Mouse (Mus musculus): ENCODE measurements around the gene Zc3h7b.

The Zc3h7b gene

DNA sequence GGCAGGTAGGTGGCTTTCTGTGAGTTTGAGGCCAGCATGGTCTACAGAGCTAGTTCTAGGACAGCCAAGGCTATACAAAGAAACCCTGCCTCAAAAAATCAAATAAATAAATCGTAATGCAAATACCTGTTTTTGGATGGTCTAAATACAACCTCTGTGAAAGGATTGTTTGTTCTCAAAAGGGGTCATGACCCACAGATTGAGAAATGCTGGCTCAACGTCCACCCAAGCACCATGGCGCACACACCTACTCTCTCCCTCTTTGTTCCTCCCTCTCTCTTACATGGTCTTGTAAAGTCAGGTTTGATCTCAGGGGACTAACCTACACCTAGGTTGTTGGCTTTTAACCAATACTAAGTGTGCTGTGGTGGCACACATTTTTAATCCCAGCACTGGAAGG is 77.8 kb downstream of the Zc3h7b start:
- no peak for DNase-seq

DNA sequence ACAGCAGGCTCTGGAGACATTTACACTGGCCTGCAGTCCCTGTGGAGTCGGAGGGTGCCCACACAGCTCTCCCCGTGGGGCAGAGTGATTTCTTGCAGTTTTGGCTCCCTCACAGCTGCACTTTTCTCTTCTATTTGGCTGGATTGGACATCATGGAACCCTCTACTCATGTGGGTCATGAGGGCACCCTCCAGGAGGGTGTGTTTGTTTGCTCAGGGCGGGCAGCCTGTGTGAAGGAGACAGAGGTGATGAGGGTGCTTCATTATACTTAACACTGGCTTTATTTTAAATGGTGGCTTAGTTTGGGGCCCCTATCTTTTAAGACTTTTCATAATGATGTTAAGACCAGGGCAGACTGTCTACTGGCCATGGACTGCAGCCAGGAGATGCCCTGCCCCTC is 80.0 kb downstream of the Zc3h7b start:
- DNase-seq = no peak

DNA sequence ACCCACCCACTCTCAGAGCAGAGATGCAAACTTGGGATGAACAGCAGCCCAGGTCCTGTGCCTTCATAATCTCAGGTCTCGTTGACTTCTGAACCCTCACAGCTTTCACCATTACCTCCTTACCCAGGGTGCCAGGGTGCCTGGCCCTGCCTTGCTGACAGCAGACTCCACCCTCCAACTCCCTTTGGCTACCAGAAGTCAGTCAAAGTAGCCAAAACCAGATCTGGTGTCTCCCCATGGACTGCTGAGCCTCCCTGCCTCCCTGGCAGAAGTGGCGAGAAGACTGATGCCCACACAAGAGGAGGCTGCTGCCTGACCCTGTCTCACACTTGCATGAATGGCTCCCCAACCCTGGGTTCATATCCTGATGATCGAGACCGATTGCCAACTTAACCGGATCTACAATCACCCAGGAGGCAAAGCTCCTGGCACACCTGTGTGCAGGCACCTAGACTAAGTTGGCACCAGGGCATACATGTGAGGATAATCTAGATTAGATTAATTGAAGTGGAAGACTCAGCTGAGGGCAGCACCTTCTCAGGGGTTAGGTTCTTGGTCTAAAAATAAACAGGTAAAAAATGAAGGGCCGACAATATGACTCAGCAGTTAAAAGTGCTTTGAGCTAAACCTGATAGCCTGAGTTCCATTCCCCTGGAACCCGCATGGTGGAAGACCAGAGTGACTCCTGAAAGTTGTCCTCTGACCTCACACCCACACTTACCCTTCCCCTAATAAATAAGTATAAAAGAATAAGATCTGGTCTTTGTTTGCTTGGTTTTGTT is 83.8 kb downstream of the Zc3h7b start:
- no peak for DNase-seq

DNA sequence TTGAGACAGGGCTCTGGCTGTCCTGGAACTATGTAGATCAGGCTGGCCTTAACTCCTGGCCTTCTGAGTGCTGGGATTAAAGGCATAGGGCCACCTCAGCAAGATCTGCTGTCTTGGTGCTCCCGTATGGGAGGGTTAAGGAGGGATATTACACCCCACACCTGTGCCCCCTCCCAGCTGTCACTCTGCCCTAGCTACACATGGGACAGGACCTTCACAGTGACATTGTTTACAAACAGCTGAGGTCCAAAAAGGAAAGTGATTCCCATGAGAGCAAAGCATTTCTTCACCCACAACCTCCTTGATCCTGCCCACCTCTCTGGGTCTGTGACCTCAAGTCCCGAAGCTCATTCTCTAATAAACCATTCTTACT is 84.3 kb downstream of the Zc3h7b start:
- DNase-seq = no peak

DNA sequence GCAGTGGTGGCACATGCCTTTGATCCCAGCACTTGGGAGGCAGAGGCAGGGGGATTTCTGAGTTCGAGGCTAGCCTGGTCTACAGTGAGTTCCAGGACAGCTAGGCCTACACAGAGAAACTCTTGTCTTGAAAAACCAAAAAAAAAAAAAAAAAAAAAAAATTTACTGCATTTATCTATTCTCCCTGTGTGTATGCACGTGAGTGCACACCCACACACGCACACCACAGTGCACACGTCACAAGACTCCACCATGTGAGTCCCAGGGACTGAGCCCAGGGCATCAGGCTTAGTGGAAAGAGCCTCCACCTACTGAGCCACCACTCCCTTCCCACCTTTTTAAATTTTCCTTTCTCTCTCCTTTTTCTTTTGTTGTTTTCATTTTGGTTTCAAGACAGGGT is 85.7 kb downstream of the Zc3h7b start:
- no peak for DNase-seq

DNA sequence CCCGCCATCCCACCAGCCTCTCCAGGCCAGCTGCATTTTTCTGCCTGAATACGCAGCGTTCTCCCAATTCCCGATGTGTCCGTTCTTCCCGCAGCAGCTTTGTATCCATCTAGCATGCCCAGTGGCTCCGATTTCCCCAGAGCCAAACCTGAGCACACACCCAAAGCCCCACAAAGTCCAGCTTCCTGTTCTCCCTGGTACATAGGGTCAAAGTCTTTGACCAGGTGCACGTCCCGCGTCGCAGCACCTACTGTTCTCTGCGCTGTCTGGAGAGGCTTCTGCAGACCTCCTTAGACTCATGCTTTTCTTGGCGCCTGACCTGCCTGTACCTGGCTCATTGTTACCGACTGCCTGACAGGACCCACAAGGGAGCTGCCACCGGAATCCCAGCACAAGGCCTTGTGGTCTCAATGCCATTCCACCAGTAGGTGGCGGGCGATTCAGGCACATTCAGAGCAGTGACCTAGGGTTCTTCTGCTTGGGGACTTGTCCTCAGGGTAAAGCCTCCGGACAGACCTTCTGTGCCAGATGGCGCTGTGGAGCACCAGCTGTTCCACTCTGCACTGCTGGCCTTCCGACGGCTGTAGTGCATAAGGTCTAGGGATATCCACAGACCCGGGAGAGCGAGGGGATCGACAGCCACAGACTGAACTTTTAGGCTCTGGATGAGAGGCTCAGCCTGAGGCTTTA is 86.4 kb downstream of the Zc3h7b start:
- peak; percentile 83 to 87 for DNase-seq

DNA sequence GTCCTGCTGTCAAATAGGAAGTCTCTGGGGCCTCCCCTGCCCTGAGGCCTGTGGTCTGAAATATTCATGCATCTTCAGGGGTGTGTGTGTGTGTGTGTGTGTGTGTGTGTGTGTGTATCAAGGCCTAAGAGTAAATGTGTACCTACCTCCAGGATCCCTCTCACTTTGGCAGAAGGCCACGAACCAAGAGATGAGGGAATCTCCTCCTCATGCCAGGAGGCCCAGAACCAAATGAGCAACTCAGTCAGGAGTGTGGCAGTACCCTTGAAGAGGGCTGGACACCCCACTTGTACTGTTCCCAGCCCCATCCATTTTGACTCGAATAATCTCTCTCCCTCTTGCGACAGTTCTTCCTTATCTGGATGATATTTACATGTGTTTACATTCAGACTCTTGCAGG is 87.4 kb downstream of the Zc3h7b start:
- DNase-seq = no peak

DNA sequence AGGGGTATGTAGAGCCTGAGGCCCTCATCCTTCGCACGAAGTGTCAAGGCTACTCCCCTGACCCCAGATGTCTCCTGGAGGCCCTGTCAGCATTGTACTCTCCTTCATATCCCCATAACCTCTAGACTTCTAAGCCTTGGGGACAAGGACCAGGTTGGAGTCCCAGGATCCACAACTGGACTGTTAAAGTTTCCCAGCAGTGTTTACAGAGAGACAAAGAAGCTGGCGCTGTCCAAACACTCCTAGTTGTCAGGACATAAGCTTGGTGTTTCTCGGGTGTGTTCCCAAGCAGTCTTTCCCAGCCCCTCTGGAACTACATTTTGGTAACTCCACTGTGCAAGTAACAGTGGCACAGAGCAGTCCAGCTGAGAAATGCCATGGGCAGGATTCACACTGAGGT is 88.6 kb downstream of the Zc3h7b start:
- no peak for DNase-seq

DNA sequence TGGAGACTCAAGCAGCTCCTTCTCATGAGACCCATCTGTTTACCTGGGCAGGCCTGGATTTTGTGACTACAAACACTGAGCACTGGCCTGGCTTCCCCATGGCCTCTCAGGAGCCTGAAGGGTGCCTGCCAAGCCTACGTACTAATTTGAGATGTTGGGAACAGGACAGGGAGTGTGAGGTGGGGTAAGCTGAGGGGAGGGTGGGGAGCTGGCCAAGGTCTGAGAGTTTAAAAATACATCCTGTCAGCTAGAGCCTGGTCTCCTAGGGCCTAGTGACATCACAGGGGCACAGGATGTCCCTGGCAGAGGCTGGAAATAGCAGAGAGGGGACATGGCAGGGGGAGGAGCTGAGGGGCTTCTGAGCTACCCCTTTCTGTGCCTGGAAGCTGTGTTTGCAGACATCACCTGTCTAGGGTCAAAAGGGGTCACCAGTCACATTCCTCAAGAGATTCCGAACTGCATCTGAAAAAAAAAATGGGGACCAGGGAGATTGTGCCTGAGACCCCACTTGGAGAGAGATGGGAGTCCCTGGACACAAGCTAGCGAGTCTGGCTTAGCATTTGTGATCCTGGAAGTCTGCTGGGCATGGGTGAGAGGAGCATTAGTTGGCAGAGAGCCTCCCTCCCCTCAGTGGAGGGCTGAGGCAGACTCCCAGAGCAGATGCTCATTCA is 89.4 kb downstream of the Zc3h7b start:
- no peak for DNase-seq

DNA sequence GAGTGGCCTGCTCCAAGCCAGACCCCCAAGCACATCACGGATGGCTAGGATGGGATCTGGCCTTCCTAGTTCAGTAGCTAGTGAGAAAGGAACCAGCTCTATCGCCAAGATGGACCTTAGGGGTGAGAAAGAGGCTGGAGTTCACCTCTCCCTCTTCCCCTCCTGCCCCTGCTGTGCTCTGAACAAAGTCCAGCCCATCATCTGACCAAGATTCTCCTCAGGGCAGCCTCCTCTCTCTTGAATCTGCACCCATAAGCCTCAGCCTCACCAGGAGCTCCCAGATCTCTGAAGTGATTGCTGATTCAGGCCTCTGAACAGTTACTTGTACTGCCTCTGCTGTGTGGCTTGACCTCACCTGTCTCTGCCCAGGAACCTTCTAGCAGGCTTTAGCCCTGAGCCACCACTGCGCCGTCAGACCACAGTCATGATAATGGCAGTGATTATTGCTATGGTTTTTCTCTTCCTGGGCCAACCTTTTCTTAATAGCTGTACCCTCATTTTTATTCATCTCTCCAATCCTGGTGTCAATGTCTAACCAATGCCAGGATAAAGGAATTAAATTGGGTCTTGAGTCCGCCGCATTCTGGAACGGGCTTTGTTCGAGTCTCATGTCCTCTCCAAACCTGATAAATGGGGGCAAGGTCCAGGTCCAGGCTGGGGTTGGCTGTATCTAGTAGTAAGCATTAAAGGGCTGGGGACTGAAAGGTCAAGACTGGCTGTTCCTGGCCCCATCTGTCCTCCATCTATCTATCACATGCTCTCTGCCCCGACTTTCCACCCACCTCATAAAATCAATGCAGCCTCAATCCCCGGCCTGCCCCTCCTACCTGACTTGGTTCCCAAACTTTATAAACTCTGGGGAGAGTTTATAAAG is 90.4 kb downstream of the Zc3h7b start:
- no peak for DNase-seq

DNA sequence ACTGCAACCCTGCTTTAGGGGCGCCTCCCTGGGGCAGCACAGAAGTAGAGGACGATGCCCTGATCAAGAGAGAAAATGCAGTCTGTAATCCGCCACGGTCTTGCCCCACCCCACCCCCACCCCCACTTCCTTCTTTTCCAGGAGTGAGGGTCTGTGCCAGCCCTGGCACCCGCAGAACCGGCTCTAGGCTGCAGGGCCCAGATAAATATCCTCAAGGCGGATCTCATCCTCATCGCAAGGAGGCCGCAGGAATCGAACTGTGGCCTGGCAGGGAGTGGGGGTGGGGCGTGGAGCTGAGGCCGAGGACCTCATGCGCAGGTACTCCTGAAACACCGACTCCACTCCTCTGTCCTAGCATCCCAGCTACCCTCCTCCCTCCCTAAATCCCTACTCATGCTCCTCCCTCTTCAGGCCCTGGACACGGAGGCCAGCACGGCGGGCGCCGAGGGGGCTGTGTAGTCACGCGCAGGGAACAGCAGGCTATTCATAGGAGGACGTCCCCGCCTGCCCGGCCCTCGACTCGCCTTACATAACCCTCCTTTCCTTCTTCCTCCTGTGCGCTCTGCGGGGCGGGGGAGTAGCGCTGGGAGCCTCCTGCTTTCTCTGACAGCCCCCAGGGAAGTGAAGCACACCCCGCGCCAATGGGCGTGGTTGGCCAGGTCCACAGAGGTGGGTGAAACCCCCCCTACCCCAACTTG is 91.4 kb downstream of the Zc3h7b start:
- peak in 1 of 2 experiments; percentile 39 for DNase-seq

DNA sequence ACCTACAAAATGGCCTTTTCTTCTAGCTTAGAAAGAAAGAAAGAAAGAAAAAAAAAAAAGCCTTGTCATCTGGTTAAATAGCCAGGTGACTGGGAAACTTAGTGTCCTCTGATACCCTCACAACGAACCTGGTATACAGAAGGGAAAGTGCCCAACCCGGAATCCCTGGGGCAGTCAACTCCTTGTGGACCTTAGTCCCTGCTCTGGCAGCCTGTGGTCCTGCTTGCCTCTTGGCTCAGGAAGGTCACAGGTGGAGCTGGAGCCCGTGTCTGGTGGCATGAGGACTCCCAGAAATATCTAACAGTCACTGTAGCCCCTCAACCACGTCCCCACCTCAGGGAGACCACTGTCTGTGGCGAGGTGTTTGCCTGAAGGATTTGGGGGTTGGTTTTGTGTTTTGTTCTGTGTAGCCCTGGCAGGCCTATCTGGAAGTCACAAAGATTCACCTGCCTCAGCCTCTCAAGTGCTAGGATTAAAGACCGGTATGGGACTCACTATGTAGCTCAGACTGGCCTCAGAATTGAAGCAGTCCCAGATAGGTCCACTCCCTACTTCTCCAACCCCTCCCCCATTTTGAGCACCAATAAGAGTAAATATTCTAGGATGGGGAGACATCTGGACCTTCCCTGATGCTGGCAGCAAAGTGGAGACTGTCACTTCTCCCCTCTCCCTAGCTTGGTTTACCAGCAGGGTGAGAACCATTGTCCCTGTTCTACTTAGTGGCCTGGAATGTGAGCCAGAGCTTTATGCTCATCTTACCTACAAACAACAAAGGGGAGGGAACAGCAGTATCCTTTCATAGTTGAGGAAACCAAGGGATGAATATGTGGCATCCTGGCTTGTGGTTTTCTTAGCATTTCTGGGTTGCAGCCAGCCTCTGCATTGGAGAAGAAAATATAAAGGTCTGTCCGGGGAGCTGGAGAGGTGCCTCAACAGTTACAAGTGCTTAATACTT is 92.4 kb downstream of the Zc3h7b start:
- DNase-seq = no peak

DNA sequence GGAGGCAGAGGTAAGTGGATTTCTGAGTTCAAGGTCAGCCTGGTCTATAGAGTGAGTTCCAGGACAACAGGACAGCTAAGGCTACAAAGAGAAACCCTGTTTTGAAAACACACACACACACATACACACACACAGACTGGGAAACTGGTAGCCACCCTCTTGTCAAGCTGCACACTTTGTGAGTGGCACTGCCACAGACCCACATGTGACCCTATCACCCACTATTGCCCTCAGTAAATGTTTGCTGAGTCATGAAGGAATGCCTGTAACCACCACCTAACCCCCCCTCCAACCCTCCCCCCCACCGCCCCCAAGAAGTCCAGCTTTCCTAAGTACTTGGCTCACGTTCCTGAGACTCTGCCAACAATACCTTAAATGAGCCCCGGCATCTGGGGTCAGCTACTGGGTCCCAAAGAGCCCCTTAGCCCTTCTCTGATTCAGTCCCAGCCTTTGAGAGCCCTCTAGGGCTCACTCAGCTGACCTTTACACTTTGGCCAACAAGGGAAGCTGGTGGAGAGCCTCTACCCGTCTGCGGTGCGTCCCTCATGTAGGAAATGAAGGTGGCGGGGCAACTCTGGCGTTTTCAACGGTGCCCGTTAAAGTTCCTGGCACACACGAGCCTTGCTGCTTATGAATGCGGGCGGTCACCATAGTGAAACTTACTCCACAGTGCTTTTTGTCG is 93.8 kb downstream of the Zc3h7b start:
- no peak for DNase-seq

DNA sequence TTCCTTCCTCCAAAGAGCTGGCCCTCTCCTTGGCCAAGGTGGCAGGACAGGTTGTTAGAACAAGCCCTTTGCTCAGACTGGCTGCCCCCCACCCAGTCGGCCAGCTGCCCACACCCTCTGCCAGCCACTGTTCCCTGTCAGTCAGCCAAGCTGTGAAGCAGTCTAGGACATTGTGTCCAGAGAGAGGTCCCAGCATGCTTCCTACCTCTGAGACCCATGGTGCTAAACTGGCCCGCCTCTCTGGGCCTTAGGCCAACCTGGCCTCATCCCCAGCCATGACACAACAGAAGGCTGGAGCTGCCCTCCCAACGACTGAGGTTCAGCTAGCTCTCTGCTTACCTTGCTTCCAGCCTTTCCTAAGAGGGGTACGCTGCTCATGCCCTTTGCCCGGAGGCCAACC is 94.8 kb downstream of the Zc3h7b start:
- peak in 1 of 2 experiments; percentile 24 for DNase-seq

DNA sequence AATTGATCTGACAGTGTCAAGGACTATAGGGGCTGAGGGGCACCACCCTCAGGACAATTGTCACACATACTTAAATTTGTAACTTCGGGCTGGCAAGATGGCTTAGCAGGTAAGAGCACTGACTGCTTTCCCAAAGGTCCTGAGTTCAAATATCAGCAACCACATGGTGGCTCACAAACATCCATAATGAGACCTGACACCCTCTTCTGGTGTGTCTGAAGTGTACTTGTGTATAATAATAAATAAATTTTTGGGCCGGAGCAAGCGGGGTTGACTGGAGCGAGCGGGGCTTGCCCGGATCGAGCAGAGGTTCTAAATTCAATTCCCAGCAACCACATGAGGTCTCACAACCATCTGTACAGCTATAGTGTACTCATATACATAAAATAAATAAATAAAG is 95.4 kb downstream of the Zc3h7b start:
- no peak for DNase-seq

DNA sequence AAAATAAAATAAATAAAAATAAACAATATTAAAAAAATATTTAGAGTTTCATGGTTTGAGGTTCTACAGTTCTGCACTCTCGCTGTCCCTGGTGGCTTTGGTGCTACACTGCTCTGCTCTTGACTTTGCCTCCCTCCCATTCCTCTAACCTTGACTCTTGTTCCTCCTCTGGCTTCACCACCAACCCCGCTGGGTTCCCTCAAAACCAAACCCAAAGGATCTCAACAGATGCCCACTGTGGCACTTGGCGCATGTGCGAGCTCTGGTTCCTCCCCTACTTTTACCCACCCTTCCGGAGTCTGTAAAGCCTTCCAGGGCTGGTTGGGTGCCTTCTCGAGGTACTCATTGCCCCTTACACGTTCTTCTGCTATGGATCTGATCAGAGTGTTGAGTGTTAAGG is 97.4 kb downstream of the Zc3h7b start:
- DNase-seq = no peak

DNA sequence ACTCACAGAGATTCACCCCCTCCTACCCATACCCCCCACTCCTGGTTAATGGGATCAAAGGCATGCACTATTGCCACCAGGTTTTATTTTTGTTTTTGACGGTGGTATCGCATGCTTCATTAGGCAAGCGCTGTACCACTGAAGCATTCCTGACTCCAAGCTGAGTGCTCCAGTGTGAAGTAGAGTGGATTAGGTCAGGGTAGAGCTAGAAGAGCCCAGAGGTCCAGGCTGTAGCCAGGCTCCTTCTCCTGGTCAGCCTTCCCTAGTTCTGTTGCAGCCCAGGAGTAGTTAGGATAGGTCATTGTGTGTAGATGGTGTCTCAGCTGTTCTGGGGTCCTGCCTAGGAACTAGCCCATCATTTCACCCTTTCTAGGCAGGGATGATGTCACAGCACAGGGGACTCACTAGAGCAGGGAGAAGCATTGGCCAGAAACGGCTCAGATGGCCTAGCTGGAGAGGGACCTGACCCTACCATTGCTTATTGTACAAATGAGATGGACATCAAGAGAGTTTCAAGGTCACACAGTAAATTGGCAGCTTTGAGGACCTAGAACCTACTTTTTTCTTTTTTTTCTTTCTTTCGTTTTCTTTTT is 100.3 kb downstream of the Zc3h7b start:
- no peak for DNase-seq

DNA sequence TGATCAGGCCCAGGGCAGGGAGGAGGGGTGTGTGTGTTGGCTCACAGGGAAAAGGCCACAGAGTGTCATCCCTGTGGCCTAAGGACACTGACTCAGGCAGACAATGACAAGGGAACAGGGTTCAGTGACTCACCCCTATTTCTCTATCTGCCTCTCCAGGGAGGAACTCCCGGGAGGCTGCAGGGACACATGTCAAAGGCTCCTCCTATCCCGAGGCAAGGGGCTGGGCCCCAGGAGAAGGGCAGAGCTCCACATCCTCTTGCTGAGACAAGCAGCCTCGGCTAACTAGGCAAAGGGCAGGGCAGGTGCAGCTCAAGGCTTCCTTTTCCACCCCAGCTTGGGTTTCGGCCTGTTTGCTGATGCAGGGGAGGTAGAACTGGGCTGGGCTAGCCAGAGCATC is 100.9 kb downstream of the Zc3h7b start:
- no peak for DNase-seq
